ENCODE assay signal across 23 mouse cellular contexts in the genomic region with DNA sequence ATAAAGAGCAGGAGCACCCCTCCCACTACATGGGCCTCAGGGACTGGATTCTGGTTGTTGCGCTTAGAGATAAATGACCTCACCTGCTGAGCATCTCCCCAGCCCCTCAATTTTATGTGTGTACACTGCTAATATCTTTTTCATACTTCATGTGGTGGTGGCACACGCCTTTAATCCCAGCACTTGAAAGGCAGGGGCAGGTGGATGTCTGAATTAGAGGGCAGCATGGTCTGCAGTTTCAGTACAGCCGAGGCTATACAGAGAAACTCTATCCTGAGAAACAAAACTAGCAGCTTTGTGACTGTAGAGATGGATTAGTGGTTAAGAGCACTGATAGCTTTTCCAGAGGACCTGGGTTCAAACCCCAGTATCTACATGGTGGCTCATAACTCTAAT. TPM values are rescaled to one million over a fixed set of nuclear protein-coding genes. Genes with fewer than 3 reads are reported as not detected.
DNase-seq lines count a peak whose midpoint lies in the region; ATAC-seq and TF ChIP-seq lines count a peak whose summit lies in the region.
"Had no signal": no experiment of that assay in that cellular context is flagged by ENCODE, and none has a peak within 500 bp of the region (broad histone marks: within the 10 kb centered on the region; RNA-seq: fewer than 3 reads in every experiment).

No protein-coding gene starts in this region.

- TF ChIP-seq EP300 in liver, postnatal 0 days (IDR thresholded peaks at IDR 0.05; ENCODE audit: low read depth), result no peak

- no peaks in the 10 kb centered on the region for H3K4me1 ChIP-seq in hindbrain, postnatal 0 days (ENCODE audit: insufficient read depth, low read length)
- H3K4me1 ChIP-seq in hindbrain, embryonic 12.5 days, result no peaks in the 10 kb centered on the region
- no peaks in the 10 kb centered on the region for H3K4me1 ChIP-seq in midbrain, embryonic 13.5 days (replicated peaks)
- H3K4me1 ChIP-seq in midbrain, embryonic 10.5 days, result no peaks in the 10 kb centered on the region
- H3K4me1 ChIP-seq in liver, postnatal 0 days (ENCODE audit: insufficient read depth), result 0 out of 2 replicates have a peak, but pooled peaks cover 3% of the 10 kb centered on the region
- H3K4me1 ChIP-seq in midbrain, embryonic 11.5 days (ENCODE audit: control insufficient read depth, insufficient read depth, low read length), result no peaks in the 10 kb centered on the region
- H3K4me1 ChIP-seq: embryonic facial prominence, embryonic 15.5 days; forebrain, embryonic 13.5 days; heart, embryonic 15.5 days had no signal

- no peak overlapping the region for H3K4me3 ChIP-seq in hindbrain, postnatal 0 days (ENCODE audit: low read length)
- no peak overlapping the region for H3K4me3 ChIP-seq in hindbrain, embryonic 12.5 days
- H3K4me3 ChIP-seq in midbrain, embryonic 13.5 days (replicated peaks), result no peak overlapping the region
- H3K4me3 ChIP-seq in midbrain, embryonic 10.5 days, result no peak overlapping the region
- no peak overlapping the region for H3K4me3 ChIP-seq in liver, postnatal 0 days (ENCODE audit: low read depth, low read length)
- H3K4me3 ChIP-seq in midbrain, embryonic 11.5 days (ENCODE audit: low read depth, low read length), result no peak overlapping the region
- H3K4me3 ChIP-seq: embryonic facial prominence, embryonic 15.5 days; erythroblast, embryonic 14.5 days; forebrain, embryonic 13.5 days; heart, adult 2 months; heart, embryonic 15.5 days had no signal

- no peak overlapping the region for H3K27ac ChIP-seq in hindbrain, postnatal 0 days
- no peak overlapping the region for H3K27ac ChIP-seq in hindbrain, embryonic 12.5 days
- H3K27ac ChIP-seq in midbrain, embryonic 13.5 days, result 0 out of 2 replicates have a peak overlapping the region, but pooled peaks have one; percentile 30
- no peak overlapping the region for H3K27ac ChIP-seq in midbrain, embryonic 10.5 days (replicated peaks)
- peak overlapping the region; percentile 24; the same call in 1 of the 2 replicates for H3K27ac ChIP-seq in liver, postnatal 0 days (ENCODE audit: low read depth)
- H3K27ac ChIP-seq in midbrain, embryonic 11.5 days (ENCODE audit: low read depth, low read length), result no peak overlapping the region
- H3K27ac ChIP-seq: embryonic facial prominence, embryonic 15.5 days; forebrain, embryonic 13.5 days; heart, adult 2 months; heart, embryonic 15.5 days; hindbrain, embryonic 14.5 days had no signal

- no peak for DNase-seq in hindbrain, postnatal 0 days (ENCODE audit: low spot score)
- no peak for DNase-seq in midbrain, embryonic 10.5 days (ENCODE audit: low spot score)
- no peak for DNase-seq in liver, postnatal 0 days
- DNase-seq in cerebellum, postnatal 14 days, result no peak
- DNase-seq in midbrain, embryonic 11.5 days (ENCODE audit: low spot score, missing footprints), result no peak
- DNase-seq: adrenal gland, adult 8-10 months; adrenal gland, postnatal 36 days; cerebellum, adult 2 months; cerebellum, postnatal 10 days; embryo, embryonic 11 days; forebrain, postnatal 0 days; gastrocnemius, postnatal 14 days; heart, adult 2 months; heart, postnatal 14 days had no signal

- no peak overlapping the region for H3K4me2 ChIP-seq in hindbrain, postnatal 0 days (ENCODE audit: low read depth, low read length)
- H3K4me2 ChIP-seq in hindbrain, embryonic 12.5 days (replicated peaks), result no peak overlapping the region
- H3K4me2 ChIP-seq in midbrain, embryonic 13.5 days (replicated peaks), result no peak overlapping the region
- H3K4me2 ChIP-seq in liver, postnatal 0 days (ENCODE audit: low read depth, low read length), result no peak overlapping the region
- H3K4me2 ChIP-seq in midbrain, embryonic 11.5 days, result no peak overlapping the region
- H3K4me2 ChIP-seq: embryonic facial prominence, embryonic 15.5 days; forebrain, embryonic 13.5 days; heart, embryonic 11.5 days; heart, embryonic 15.5 days; hindbrain, embryonic 14.5 days had no signal

- H3K27me3 ChIP-seq in hindbrain, postnatal 0 days (ENCODE audit: insufficient read depth, low read length), result no peaks in the 10 kb centered on the region
- no peaks in the 10 kb centered on the region for H3K27me3 ChIP-seq in hindbrain, embryonic 12.5 days
- no peaks in the 10 kb centered on the region for H3K27me3 ChIP-seq in midbrain, embryonic 13.5 days
- no peaks in the 10 kb centered on the region for H3K27me3 ChIP-seq in midbrain, embryonic 10.5 days (ENCODE audit: low read depth, poor library complexity, severe bottlenecking)
- H3K27me3 ChIP-seq in liver, postnatal 0 days (ENCODE audit: insufficient read depth, low read length), result no peaks in the 10 kb centered on the region
- H3K27me3 ChIP-seq in midbrain, embryonic 11.5 days (ENCODE audit: control insufficient read depth, insufficient read depth, low read length), result no peaks in the 10 kb centered on the region
- H3K27me3 ChIP-seq: embryonic facial prominence, embryonic 15.5 days; forebrain, embryonic 13.5 days; heart, embryonic 15.5 days had no signal

- ATAC-seq in hindbrain, postnatal 0 days, result 0 out of 2 replicates have a peak, but pooled peaks have one; percentile 16
- no peak for ATAC-seq in hindbrain, embryonic 12.5 days (ENCODE audit: low FRiP score)
- no peak for ATAC-seq in midbrain, embryonic 13.5 days
- ATAC-seq in liver, postnatal 0 days, result no peak
- ATAC-seq in midbrain, embryonic 11.5 days (ENCODE audit: low FRiP score), result no peak
- ATAC-seq: forebrain, embryonic 13.5 days; forebrain, postnatal 0 days had no signal

- H3K9ac ChIP-seq in hindbrain, postnatal 0 days (replicated peaks; ENCODE audit: low read length), result no peak overlapping the region
- no peak overlapping the region for H3K9ac ChIP-seq in hindbrain, embryonic 12.5 days
- H3K9ac ChIP-seq in midbrain, embryonic 13.5 days (replicated peaks), result no peak overlapping the region
- H3K9ac ChIP-seq in liver, postnatal 0 days (replicated peaks), result no peak overlapping the region
- no peak overlapping the region for H3K9ac ChIP-seq in midbrain, embryonic 11.5 days (ENCODE audit: low read length)
- H3K9ac ChIP-seq: embryonic facial prominence, embryonic 15.5 days; forebrain, embryonic 13.5 days; forebrain, postnatal 0 days; heart, embryonic 15.5 days; hindbrain, embryonic 14.5 days had no signal

- WGBS in hindbrain, postnatal 0 days, result 88% methylated on average over 3 of the region's 3 CpGs
- WGBS in hindbrain, embryonic 12.5 days, result 88% methylated on average over 3 of the region's 3 CpGs
- WGBS in midbrain, embryonic 13.5 days, result 91% methylated on average over 3 of the region's 3 CpGs
- WGBS in midbrain, embryonic 10.5 days, result 92% methylated on average over 3 of the region's 3 CpGs
- WGBS in liver, postnatal 0 days (ENCODE audit: insufficient replicate concordance), result 87% methylated on average over 3 of the region's 3 CpGs
- 93% methylated on average over 3 of the region's 3 CpGs for whole genome bisulfite sequencing in midbrain, embryonic 11.5 days

- no peak for TF ChIP-seq CTCF in hindbrain, postnatal 0 days (IDR thresholded peaks at IDR 0.05; ENCODE audit: low read depth)
- TF ChIP-seq CTCF in liver, postnatal 0 days (IDR thresholded peaks at IDR 0.05; ENCODE audit: low read depth), result no peak

- peaks cover 35% of the 10 kb centered on the region for H3K36me3 ChIP-seq in hindbrain, postnatal 0 days (ENCODE audit: insufficient read depth, low read length)
- H3K36me3 ChIP-seq in hindbrain, embryonic 12.5 days, result peaks cover 50% of the 10 kb centered on the region
- H3K36me3 ChIP-seq in midbrain, embryonic 13.5 days, result peaks cover 61% of the 10 kb centered on the region
- H3K36me3 ChIP-seq in midbrain, embryonic 10.5 days, result peaks cover 64% of the 10 kb centered on the region
- H3K36me3 ChIP-seq in liver, postnatal 0 days (replicated peaks; ENCODE audit: insufficient read depth, low read length), result peaks cover 40% of the 10 kb centered on the region
- peaks cover 23% of the 10 kb centered on the region for H3K36me3 ChIP-seq in midbrain, embryonic 11.5 days (ENCODE audit: control insufficient read depth, insufficient read depth, low read length)

- no peaks in the 10 kb centered on the region for H3K9me3 ChIP-seq in hindbrain, postnatal 0 days (ENCODE audit: low read length)
- H3K9me3 ChIP-seq in hindbrain, embryonic 12.5 days (replicated peaks), result no peaks in the 10 kb centered on the region
- H3K9me3 ChIP-seq in midbrain, embryonic 13.5 days, result no peaks in the 10 kb centered on the region
- H3K9me3 ChIP-seq in midbrain, embryonic 10.5 days (replicated peaks), result no peaks in the 10 kb centered on the region
- no peaks in the 10 kb centered on the region for H3K9me3 ChIP-seq in liver, postnatal 0 days (ENCODE audit: low read length)
- no peaks in the 10 kb centered on the region for H3K9me3 ChIP-seq in midbrain, embryonic 11.5 days (ENCODE audit: control insufficient read depth, low read length)
- H3K9me3 ChIP-seq: embryonic facial prominence, embryonic 15.5 days; forebrain, embryonic 13.5 days; heart, embryonic 15.5 days had no signal

RNA-seq across cellular contexts. Expression of gene Chadl, which starts 6.0 kb away (rescaled TPM):
- 43.1 and 64.4 TPM in 2 replicates for total RNA-seq in hindbrain, postnatal 0 days (2014; rRNA removed)
- polyA plus RNA-seq in hindbrain, postnatal 0 days (2015; fragmentation: Nextera tagmentation; extraction: Ambion mirVana), result 45.1 and 45.6 TPM in 2 replicates
- 8.4 and 9.0 TPM in 2 replicates for polyA plus RNA-seq in hindbrain, embryonic 12.5 days (2016; fragmentation: Nextera tagmentation; extraction: Ambion mirVana)
- 9.6 and 11.9 TPM in 2 replicates for polyA plus RNA-seq in midbrain, embryonic 13.5 days (2015; fragmentation: Nextera tagmentation; extraction: Ambion mirVana)
- polyA plus RNA-seq in midbrain, embryonic 10.5 days (2016; fragmentation: Nextera tagmentation; extraction: Ambion mirVana), result 2.4 and 2.5 TPM in 2 replicates
- 0.99 and 1.4 TPM in 2 replicates for polyA plus RNA-seq in liver, postnatal 0 days (2015; fragmentation: Nextera tagmentation; extraction: Ambion mirVana)
- polyA plus RNA-seq in midbrain, embryonic 11.5 days (2014; fragmentation: Nextera tagmentation; extraction: Ambion mirVana), result 2.5 and 2.8 TPM in 2 replicates
- total RNA-seq: common myeloid progenitor, adult 5-6 weeks had no signal

RNA-seq across cellular contexts. Expression of gene L3mbtl2, which starts 39.4 kb away (rescaled TPM):
- 29.9 and 31.4 TPM in 2 replicates for total RNA-seq in hindbrain, postnatal 0 days (2014; rRNA removed)
- 27.1 and 27.6 TPM in 2 replicates for polyA plus RNA-seq in hindbrain, postnatal 0 days (2015; fragmentation: Nextera tagmentation; extraction: Ambion mirVana)
- 29.2 and 29.6 TPM in 2 replicates for polyA plus RNA-seq in hindbrain, embryonic 12.5 days (2016; fragmentation: Nextera tagmentation; extraction: Ambion mirVana)
- polyA plus RNA-seq in midbrain, embryonic 13.5 days (2015; fragmentation: Nextera tagmentation; extraction: Ambion mirVana), result 31.8 and 34.0 TPM in 2 replicates
- polyA plus RNA-seq in midbrain, embryonic 10.5 days (2016; fragmentation: Nextera tagmentation; extraction: Ambion mirVana), result 44.6 and 46.1 TPM in 2 replicates
- 7.3 and 8.2 TPM in 2 replicates for polyA plus RNA-seq in liver, postnatal 0 days (2015; fragmentation: Nextera tagmentation; extraction: Ambion mirVana)
- polyA plus RNA-seq in midbrain, embryonic 11.5 days (2014; fragmentation: Nextera tagmentation; extraction: Ambion mirVana), result 27.8 and 30.5 TPM in 2 replicates

RNA-seq across cellular contexts. Expression of gene Zc3h7b, which starts 41.8 kb away (rescaled TPM):
- total RNA-seq in hindbrain, postnatal 0 days (2014; rRNA removed), result 136 and 148 TPM in 2 replicates
- 31.4 and 34.5 TPM in 2 replicates for polyA plus RNA-seq in hindbrain, postnatal 0 days (2015; fragmentation: Nextera tagmentation; extraction: Ambion mirVana)
- 51.6 and 52.1 TPM in 2 replicates for polyA plus RNA-seq in hindbrain, embryonic 12.5 days (2016; fragmentation: Nextera tagmentation; extraction: Ambion mirVana)
- 41.6 and 48.4 TPM in 2 replicates for polyA plus RNA-seq in midbrain, embryonic 13.5 days (2015; fragmentation: Nextera tagmentation; extraction: Ambion mirVana)
- polyA plus RNA-seq in midbrain, embryonic 10.5 days (2016; fragmentation: Nextera tagmentation; extraction: Ambion mirVana), result 36.3 and 41.4 TPM in 2 replicates
- 3.3 and 4.2 TPM in 2 replicates for polyA plus RNA-seq in liver, postnatal 0 days (2015; fragmentation: Nextera tagmentation; extraction: Ambion mirVana)
- 34.3 and 35.0 TPM in 2 replicates for polyA plus RNA-seq in midbrain, embryonic 11.5 days (2014; fragmentation: Nextera tagmentation; extraction: Ambion mirVana)

RNA-seq across cellular contexts. Expression of gene Rangap1, which starts 42.2 kb away (rescaled TPM):
- total RNA-seq in hindbrain, postnatal 0 days (2014; rRNA removed), result 147 and 151 TPM in 2 replicates
- 124 and 128 TPM in 2 replicates for polyA plus RNA-seq in hindbrain, postnatal 0 days (2015; fragmentation: Nextera tagmentation; extraction: Ambion mirVana)
- 131 and 134 TPM in 2 replicates for polyA plus RNA-seq in hindbrain, embryonic 12.5 days (2016; fragmentation: Nextera tagmentation; extraction: Ambion mirVana)
- 140 and 145 TPM in 2 replicates for polyA plus RNA-seq in midbrain, embryonic 13.5 days (2015; fragmentation: Nextera tagmentation; extraction: Ambion mirVana)
- 187 and 192 TPM in 2 replicates for polyA plus RNA-seq in midbrain, embryonic 10.5 days (2016; fragmentation: Nextera tagmentation; extraction: Ambion mirVana)
- polyA plus RNA-seq in liver, postnatal 0 days (2015; fragmentation: Nextera tagmentation; extraction: Ambion mirVana), result 31.3 and 38.0 TPM in 2 replicates
- 152 and 156 TPM in 2 replicates for polyA plus RNA-seq in midbrain, embryonic 11.5 days (2014; fragmentation: Nextera tagmentation; extraction: Ambion mirVana)

Comparison
In these comparisons a context has a peak if more than half of its experiments do, and no peak if none do; other contexts are left out.
1. H3K27ac ChIP-seq: peak in midbrain, embryonic 13.5 days (single experiment) and liver, postnatal 0 days (single experiment); none in hindbrain, postnatal 0 days (single experiment), hindbrain, embryonic 12.5 days (single experiment), midbrain, embryonic 10.5 days (single experiment) and midbrain, embryonic 11.5 days (single experiment).